Mouse (Mus musculus): Measurements from ENCODE around the gene Nfkb1.

GRCm38 (mm10) chr3:135676364-135676763 is 15.0 kb downstream of the Nfkb1 start:
- TF ChIP-seq TAL1 (IDR thresholded peaks at IDR 0.05; ENCODE audit: low read length) (no peak), GATA1 (IDR thresholded peaks at IDR 0.05; ENCODE audit: low read length) (no peak)
